Mouse (Mus musculus): Measurements from ENCODE around the gene Gpr108. TPM values are rescaled to one million over a fixed set of nuclear protein-coding genes. Genes with fewer than 3 reads are reported as not detected.
A peak's percentile ranks its signal among the peaks of the same experiment; 100 is the strongest.

Gene Gpr108
- polyA plus RNA-seq, 1 experiment = 14.2 TPM

DNA sequence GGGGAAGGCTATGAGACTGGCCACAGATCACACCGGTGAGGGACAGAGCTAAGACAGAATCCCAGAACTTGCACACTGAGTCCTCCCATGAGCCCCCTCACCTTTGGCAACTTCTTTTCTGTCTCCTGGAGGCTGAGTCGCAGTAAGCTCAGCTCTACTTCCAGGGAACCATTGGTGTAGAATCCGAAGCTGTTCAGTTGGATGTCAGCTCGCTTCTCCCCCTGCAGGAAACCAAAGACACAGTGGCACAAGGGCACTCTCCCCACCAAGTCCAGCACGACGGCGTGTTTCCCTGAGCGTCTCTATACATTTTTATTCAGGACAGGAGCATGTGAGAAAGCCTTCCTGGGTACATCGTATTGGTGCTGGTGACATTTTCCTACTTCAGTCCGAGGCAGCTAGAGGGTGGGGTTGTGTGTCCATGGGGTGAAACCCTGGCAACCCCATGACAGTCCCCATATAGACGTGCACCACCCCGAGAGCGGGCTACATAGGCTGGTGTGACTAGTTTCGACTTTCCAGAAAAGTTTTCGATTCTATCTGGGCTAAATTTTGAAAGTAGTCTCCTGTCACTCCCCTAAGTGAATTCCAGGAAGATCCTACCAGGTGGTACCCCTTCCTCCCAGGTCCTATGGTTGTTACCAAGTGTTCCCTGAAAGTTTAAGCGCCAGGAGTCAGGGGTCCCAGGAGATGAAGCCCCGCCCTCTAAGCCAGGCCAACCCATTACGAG, 1.4 kb downstream of the Gpr108 start:
- H3K27ac ChIP-seq (ENCODE audit: insufficient read depth, low read length) = no peak overlapping the region
- H3K9me3 ChIP-seq (replicated peaks; ENCODE audit: control insufficient read depth, insufficient read depth, low read length, poor library complexity, severe bottlenecking) = no peaks in the 10 kb centered on the region
- TF ChIP-seq CTCF (IDR thresholded peaks at IDR 0.05; ENCODE audit: low read depth, low read length) = no peak
- no peak for TF ChIP-seq POLR2A (IDR thresholded peaks at IDR 0.05; ENCODE audit: insufficient read depth, low read length)
- no peak for TF ChIP-seq EP300 (IDR thresholded peaks at IDR 0.05; ENCODE audit: insufficient read depth, low read depth, low read length)
- peak overlapping the region; percentile 69 for H3K9ac ChIP-seq (ENCODE audit: low read depth, poor library complexity, severe bottlenecking)
- peak overlapping the region; percentile 86 for H3K4me3 ChIP-seq (ENCODE audit: low read depth, low read length)
- no peaks in the 10 kb centered on the region for H3K4me1 ChIP-seq (ENCODE audit: control insufficient read depth, insufficient read depth, low read length)
- no peaks in the 10 kb centered on the region for H3K36me3 ChIP-seq (ENCODE audit: control insufficient read depth, insufficient read depth, low read length, poor library complexity, severe bottlenecking)
- H3K27me3 ChIP-seq (ENCODE audit: control insufficient read depth, insufficient read depth, low read length, poor library complexity, severe bottlenecking) = no peaks in the 10 kb centered on the region

DNA sequence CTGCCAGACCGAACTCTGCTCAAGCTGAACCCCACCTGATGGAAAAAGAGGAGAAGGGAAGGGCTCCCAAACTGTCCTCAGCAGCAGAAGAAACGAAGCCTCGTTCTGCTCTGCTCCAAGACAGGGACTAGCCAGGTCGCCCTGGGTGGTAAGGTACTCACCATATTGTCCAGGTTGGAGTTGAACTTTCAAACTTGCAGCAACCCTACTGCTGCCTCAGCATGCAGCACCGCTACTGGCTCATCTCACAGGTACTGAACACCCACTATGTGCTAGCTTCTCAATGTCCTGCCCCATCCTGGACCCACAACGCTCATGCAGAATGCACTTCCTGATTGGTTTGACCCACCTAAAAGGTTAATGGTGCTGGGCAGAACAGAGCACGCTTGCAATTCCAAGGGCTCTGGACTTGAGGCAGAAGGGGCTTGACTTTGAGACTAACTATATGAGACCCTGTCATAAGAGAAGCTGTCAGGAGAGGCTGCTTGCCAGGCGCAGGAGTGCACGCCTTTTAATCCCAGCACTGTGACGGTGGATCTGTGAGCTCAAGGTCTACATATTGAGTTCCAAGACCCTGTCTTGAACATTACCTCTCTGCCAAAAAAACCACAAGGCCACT, 2.8 kb downstream of the Gpr108 start:
- H3K4me3 ChIP-seq (ENCODE audit: low read depth, low read length) = no peak overlapping the region
- no peaks in the 10 kb centered on the region for H3K27me3 ChIP-seq (ENCODE audit: control insufficient read depth, insufficient read depth, low read length, poor library complexity, severe bottlenecking)
- H3K4me1 ChIP-seq (ENCODE audit: control insufficient read depth, insufficient read depth, low read length) = no peaks in the 10 kb centered on the region
- no peaks in the 10 kb centered on the region for H3K9me3 ChIP-seq (replicated peaks; ENCODE audit: control insufficient read depth, insufficient read depth, low read length, poor library complexity, severe bottlenecking)
- TF ChIP-seq CTCF (IDR thresholded peaks at IDR 0.05; ENCODE audit: low read depth, low read length) (no peak), EP300 (IDR thresholded peaks at IDR 0.05; ENCODE audit: insufficient read depth, low read depth, low read length) (no peak), POLR2A (IDR thresholded peaks at IDR 0.05; ENCODE audit: insufficient read depth, low read length) (no peak)
- H3K27ac ChIP-seq (ENCODE audit: insufficient read depth, low read length) = no peak overlapping the region
- H3K9ac ChIP-seq (ENCODE audit: low read depth, poor library complexity, severe bottlenecking) = no peak overlapping the region
- no peaks in the 10 kb centered on the region for H3K36me3 ChIP-seq (ENCODE audit: control insufficient read depth, insufficient read depth, low read length, poor library complexity, severe bottlenecking)

DNA sequence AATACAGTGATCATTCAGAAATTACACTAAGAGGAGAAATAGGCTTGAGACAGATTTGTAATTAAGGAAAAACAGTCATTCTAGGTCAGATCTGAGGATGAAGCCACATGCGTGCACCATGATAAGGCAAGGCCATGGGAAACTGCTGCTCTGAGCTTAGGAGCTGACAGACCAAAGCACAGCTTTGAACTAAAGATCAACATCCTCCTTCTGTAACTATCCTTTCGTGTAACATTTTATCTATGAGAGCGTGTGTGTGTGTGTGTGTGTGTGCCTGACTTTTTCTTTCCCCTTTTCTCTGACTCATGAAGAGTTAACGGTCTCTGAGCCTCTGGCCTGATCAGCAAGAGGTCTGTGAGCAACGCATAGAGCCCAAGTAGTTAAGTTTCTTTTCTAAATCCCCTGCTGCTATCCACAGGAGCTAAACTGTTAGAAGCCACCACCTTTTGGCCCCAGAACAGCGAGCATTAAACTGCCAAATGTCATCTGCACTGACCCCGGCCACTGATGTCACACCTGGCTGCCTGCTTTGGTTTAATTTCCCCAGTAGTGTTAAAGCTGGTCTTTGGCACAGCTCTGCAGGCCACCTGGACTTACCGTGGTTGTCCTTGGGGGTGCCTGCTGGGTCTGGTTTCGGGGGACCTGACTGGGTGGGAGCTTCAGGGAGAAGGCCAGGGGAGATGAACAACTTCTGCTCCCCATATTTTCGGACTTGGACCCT, 4.4 kb downstream of the Gpr108 start:
- no peaks in the 10 kb centered on the region for H3K36me3 ChIP-seq (ENCODE audit: control insufficient read depth, insufficient read depth, low read length, poor library complexity, severe bottlenecking)
- TF ChIP-seq EP300 (IDR thresholded peaks at IDR 0.05; ENCODE audit: insufficient read depth, low read depth, low read length) (no peak), POLR2A (IDR thresholded peaks at IDR 0.05; ENCODE audit: insufficient read depth, low read length) (no peak)

DNA sequence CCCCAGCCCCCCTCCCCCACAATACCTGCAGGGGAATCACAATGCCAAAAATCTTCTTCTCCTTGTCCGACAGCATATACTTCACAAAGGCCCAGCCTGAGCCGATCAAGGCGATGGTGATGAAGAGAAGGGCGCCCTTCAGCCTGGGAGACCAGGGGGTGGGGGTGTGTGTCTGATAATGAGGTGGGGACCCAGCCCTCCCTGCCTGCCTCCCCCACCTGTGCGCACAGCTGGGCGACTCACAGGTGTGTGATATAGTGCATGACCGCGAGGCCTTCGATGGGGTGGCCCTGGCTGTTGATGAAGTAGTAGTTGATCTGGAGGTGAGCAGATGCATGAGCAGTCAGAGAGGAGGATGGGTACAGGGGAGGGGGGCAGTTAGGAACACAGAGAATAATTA, 11.1 kb downstream of the Gpr108 start:
- no peaks in the 10 kb centered on the region for H3K4me1 ChIP-seq (ENCODE audit: control insufficient read depth, insufficient read depth, low read length)
- no peaks in the 10 kb centered on the region for H3K9me3 ChIP-seq (replicated peaks; ENCODE audit: control insufficient read depth, insufficient read depth, low read length, poor library complexity, severe bottlenecking)
- no peak overlapping the region for H3K4me3 ChIP-seq (ENCODE audit: low read depth, low read length)
- H3K36me3 ChIP-seq (ENCODE audit: control insufficient read depth, insufficient read depth, low read length, poor library complexity, severe bottlenecking) = no peaks in the 10 kb centered on the region
- H3K27me3 ChIP-seq (ENCODE audit: control insufficient read depth, insufficient read depth, low read length, poor library complexity, severe bottlenecking) = no peaks in the 10 kb centered on the region
- no peak overlapping the region for H3K9ac ChIP-seq (ENCODE audit: low read depth, poor library complexity, severe bottlenecking)
- TF ChIP-seq POLR2A (IDR thresholded peaks at IDR 0.05; ENCODE audit: insufficient read depth, low read length) (no peak), CTCF (IDR thresholded peaks at IDR 0.05; ENCODE audit: low read depth, low read length) (no peak), EP300 (IDR thresholded peaks at IDR 0.05; ENCODE audit: insufficient read depth, low read depth, low read length) (no peak)
- H3K27ac ChIP-seq (ENCODE audit: insufficient read depth, low read length) = no peak overlapping the region

More for the DNA sequence above, 4.4 kb downstream of the Gpr108 start:
- Histone ChIP-seq H3K27me3 (ENCODE audit: control insufficient read depth, insufficient read depth, low read length, poor library complexity, severe bottlenecking) (no peaks in the 10 kb centered on the region), H3K9me3 (replicated peaks; ENCODE audit: control insufficient read depth, insufficient read depth, low read length, poor library complexity, severe bottlenecking) (no peaks in the 10 kb centered on the region), H3K4me1 (ENCODE audit: control insufficient read depth, insufficient read depth, low read length) (no peaks in the 10 kb centered on the region), H3K27ac (ENCODE audit: insufficient read depth, low read length) (no peak overlapping the region), H3K9ac (ENCODE audit: low read depth, poor library complexity, severe bottlenecking) (no peak overlapping the region), H3K4me3 (ENCODE audit: low read depth, low read length) (no peak overlapping the region)

DNA sequence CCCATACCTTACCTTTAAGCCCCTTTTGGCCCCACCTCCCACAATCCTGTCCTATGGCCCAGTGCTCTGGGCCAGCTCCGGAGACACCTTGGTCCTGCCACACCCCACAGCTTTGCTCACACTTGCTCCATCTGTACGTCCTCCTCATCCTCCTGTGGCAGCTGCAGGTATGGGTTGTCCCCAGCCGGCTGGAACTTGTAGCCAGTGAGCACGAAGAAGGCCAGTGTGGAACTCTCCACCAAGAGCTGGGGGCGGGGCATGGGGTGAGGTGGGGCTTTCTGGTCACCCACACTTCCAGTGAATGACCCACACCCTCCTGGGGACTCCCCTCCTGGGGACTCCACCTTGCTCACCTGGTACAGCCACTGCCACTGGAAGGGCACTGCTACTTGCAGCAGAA, 12.4 kb downstream of the Gpr108 start:
- Histone ChIP-seq H3K4me3 (ENCODE audit: low read depth, low read length) (no peak overlapping the region), H3K4me1 (ENCODE audit: control insufficient read depth, insufficient read depth, low read length) (no peaks in the 10 kb centered on the region), H3K27ac (ENCODE audit: insufficient read depth, low read length) (no peak overlapping the region), H3K27me3 (ENCODE audit: control insufficient read depth, insufficient read depth, low read length, poor library complexity, severe bottlenecking) (no peaks in the 10 kb centered on the region), H3K36me3 (ENCODE audit: control insufficient read depth, insufficient read depth, low read length, poor library complexity, severe bottlenecking) (no peaks in the 10 kb centered on the region), H3K9me3 (replicated peaks; ENCODE audit: control insufficient read depth, insufficient read depth, low read length, poor library complexity, severe bottlenecking) (no peaks in the 10 kb centered on the region), H3K9ac (ENCODE audit: low read depth, poor library complexity, severe bottlenecking) (no peak overlapping the region)
- TF ChIP-seq EP300 (IDR thresholded peaks at IDR 0.05; ENCODE audit: insufficient read depth, low read depth, low read length) = no peak
- no peak for TF ChIP-seq POLR2A (IDR thresholded peaks at IDR 0.05; ENCODE audit: insufficient read depth, low read length)
- no peak for TF ChIP-seq CTCF (IDR thresholded peaks at IDR 0.05; ENCODE audit: low read depth, low read length)

Measured in ES-Bruce4 (cell line).